Mouse (Mus musculus): ENCODE measurements at regions not wholly inside any gene's neighbourhood (a gene's known extent, or its start where the extent isn't known, plus 50 kb on each side); places are given as distances from the start of the nearest gene placed in this dataset.

DNA sequence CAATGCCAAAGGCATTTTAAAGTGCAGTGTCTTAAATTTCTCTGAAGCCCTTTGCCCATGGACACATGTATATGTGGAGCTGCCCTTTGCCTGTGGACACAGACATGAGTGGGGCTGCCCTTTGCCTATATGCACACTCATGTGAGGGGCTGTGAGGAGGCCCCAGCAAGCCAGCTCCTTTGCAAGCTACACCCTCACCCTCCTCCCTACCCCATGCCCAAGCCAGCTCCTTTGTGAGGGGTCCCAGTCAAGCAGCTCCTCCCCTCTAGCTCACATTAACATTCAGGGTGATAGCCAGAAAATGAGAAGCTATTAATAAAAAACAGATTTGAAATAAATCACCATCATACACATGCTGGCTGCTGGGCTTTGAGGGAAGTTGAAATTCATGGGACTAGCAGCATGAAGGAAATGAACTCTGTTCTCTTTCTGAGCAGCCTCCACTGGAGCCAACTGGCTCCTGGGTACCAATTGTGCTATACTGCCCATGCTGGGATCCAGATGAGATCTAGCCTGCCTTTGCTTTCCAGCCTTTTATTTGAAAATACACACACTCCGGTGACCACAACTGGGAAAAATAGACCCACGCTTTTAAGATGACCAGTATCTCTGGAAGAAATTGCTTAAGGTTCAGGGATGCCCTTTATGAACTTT, 151.4 kb downstream of the Abcc12 start:
- TF ChIP-seq CTCF (IDR thresholded peaks at IDR 0.05; ENCODE audit: low read depth): no peak
- no peaks in the 10 kb centered on the region for H3K27me3 ChIP-seq (ENCODE audit: control insufficient read depth, insufficient read depth, low read length)
- H3K9me3 ChIP-seq (replicated peaks; ENCODE audit: control insufficient read depth, low read length): no peaks in the 10 kb centered on the region
- H3K27ac ChIP-seq (ENCODE audit: low read depth): no peak overlapping the region
- H3K4me3 ChIP-seq (ENCODE audit: low read depth, low read length): no peak overlapping the region
- ATAC-seq (ENCODE audit: insufficient read depth, low read depth) (no peak), DNase-seq (ENCODE audit: low spot score) (no peak)
- H3K4me1 ChIP-seq (ENCODE audit: control insufficient read depth, insufficient read depth): no peaks in the 10 kb centered on the region
- H3K36me3 ChIP-seq (replicated peaks; ENCODE audit: control insufficient read depth, insufficient read depth, low read length): no peaks in the 10 kb centered on the region
- H3K4me2 ChIP-seq (ENCODE audit: low read depth, low read length): no peak overlapping the region
- WGBS: 92% methylated on average over 2 of the region's 2 CpGs
- no peak overlapping the region for H3K9ac ChIP-seq (replicated peaks; ENCODE audit: low read depth, low read length)

- DNase-seq (ENCODE audit: low spot score): no peak
- H3K4me1 ChIP-seq (ENCODE audit: control insufficient read depth, insufficient read depth): no peaks in the 10 kb centered on the region
- H3K9me3 ChIP-seq (replicated peaks; ENCODE audit: control insufficient read depth, low read length): no peaks in the 10 kb centered on the region
- H3K27me3 ChIP-seq (ENCODE audit: control insufficient read depth, insufficient read depth, low read length): no peaks in the 10 kb centered on the region
- H3K9ac ChIP-seq (replicated peaks; ENCODE audit: low read depth, low read length): no peak overlapping the region
- WGBS: 54% methylated on average over 5 of the region's 5 CpGs
- H3K4me3 ChIP-seq (ENCODE audit: low read depth, low read length): no peak overlapping the region
- ATAC-seq (ENCODE audit: insufficient read depth, low read depth): no peak
- H3K27ac ChIP-seq (ENCODE audit: low read depth): no peak overlapping the region
- TF ChIP-seq EP300 (IDR thresholded peaks at IDR 0.05; ENCODE audit: low read depth): no peak
- TF ChIP-seq CTCF (IDR thresholded peaks at IDR 0.05; ENCODE audit: low read depth): no peak
- no peaks in the 10 kb centered on the region for H3K36me3 ChIP-seq (replicated peaks; ENCODE audit: control insufficient read depth, insufficient read depth, low read length)
- H3K4me2 ChIP-seq (ENCODE audit: low read depth, low read length): no peak overlapping the region
These were observed 152.4 kb downstream of the Abcc12 start for GRCm38 (mm10) chr8:86428131-86428530.

DNA sequence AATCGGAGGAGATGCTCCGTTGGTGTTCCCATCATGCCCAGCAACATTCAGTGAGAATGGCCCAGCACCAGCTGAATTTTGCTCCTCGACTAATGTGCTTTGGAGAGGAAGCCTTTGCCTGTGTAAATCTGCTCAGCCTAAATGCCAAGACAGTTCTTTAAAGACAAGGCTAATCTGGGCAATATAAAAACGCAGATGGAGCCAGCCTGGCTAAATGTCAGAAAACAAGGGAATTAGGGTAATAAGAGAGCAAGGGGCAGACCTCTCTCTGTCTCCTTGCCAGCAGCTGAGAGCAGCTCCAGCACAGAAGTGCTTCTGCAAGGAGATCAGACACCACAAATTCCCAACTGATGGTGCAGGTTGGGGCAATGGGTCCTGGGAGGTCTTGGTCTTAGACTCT, 154.4 kb downstream of the Abcc12 start:
- Histone ChIP-seq H3K9me3 (replicated peaks; ENCODE audit: control insufficient read depth, low read length) (no peaks in the 10 kb centered on the region), H3K9ac (replicated peaks; ENCODE audit: low read depth, low read length) (no peak overlapping the region), H3K27ac (ENCODE audit: low read depth) (no peak overlapping the region), H3K4me2 (ENCODE audit: low read depth, low read length) (no peak overlapping the region), H3K27me3 (ENCODE audit: control insufficient read depth, insufficient read depth, low read length) (no peaks in the 10 kb centered on the region), H3K4me3 (ENCODE audit: low read depth, low read length) (no peak overlapping the region), H3K36me3 (replicated peaks; ENCODE audit: control insufficient read depth, insufficient read depth, low read length) (no peaks in the 10 kb centered on the region), H3K4me1 (ENCODE audit: control insufficient read depth, insufficient read depth) (no peaks in the 10 kb centered on the region)
- DNase-seq (ENCODE audit: low spot score) (no peak), ATAC-seq (ENCODE audit: insufficient read depth, low read depth) (no peak)
- TF ChIP-seq EP300 (IDR thresholded peaks at IDR 0.05; ENCODE audit: low read depth) (no peak), CTCF (IDR thresholded peaks at IDR 0.05; ENCODE audit: low read depth) (no peak)
- 65% methylated on average over 4 of the region's 4 CpGs for WGBS

DNA sequence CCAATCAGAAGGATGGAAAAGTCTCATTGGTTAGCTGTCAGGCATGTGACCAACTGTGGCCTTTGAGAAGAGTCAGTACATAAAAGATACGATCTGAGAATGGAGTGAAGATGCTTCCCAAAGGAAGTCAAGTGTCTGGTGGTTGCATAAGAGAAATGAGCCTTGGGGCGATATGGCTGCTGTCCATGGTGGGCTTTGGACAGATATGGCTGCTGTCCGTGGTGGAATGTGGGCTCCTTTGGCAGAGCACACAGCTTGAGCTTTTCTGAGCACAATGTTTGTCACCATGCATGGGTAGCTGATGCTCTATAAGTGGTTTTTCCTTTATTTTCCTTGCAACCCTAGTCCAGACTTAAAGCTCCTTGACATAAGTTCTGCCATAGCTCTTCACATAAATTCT, 155.1 kb downstream of the Abcc12 start:
- TF ChIP-seq EP300 (IDR thresholded peaks at IDR 0.05; ENCODE audit: low read depth) (no peak), CTCF (IDR thresholded peaks at IDR 0.05; ENCODE audit: low read depth) (no peak)
- Histone ChIP-seq H3K27ac (ENCODE audit: low read depth) (no peak overlapping the region), H3K9me3 (replicated peaks; ENCODE audit: control insufficient read depth, low read length) (no peaks in the 10 kb centered on the region), H3K9ac (replicated peaks; ENCODE audit: low read depth, low read length) (no peak overlapping the region), H3K27me3 (ENCODE audit: control insufficient read depth, insufficient read depth, low read length) (no peaks in the 10 kb centered on the region), H3K4me2 (ENCODE audit: low read depth, low read length) (no peak overlapping the region), H3K4me3 (ENCODE audit: low read depth, low read length) (no peak overlapping the region), H3K4me1 (ENCODE audit: control insufficient read depth, insufficient read depth) (no peaks in the 10 kb centered on the region), H3K36me3 (replicated peaks; ENCODE audit: control insufficient read depth, insufficient read depth, low read length) (no peaks in the 10 kb centered on the region)
- DNase-seq (ENCODE audit: low spot score) (no peak), ATAC-seq (ENCODE audit: insufficient read depth, low read depth) (no peak)
- 71% methylated on average over 3 of the region's 3 CpGs for WGBS

- WGBS: 67% methylated on average over 5 of the region's 5 CpGs
- Histone ChIP-seq H3K4me2 (ENCODE audit: low read depth, low read length) (no peak overlapping the region), H3K27ac (ENCODE audit: low read depth) (no peak overlapping the region), H3K36me3 (replicated peaks; ENCODE audit: control insufficient read depth, insufficient read depth, low read length) (no peaks in the 10 kb centered on the region), H3K4me3 (ENCODE audit: low read depth, low read length) (no peak overlapping the region), H3K4me1 (ENCODE audit: control insufficient read depth, insufficient read depth) (no peaks in the 10 kb centered on the region), H3K9me3 (replicated peaks; ENCODE audit: control insufficient read depth, low read length) (no peaks in the 10 kb centered on the region), H3K9ac (replicated peaks; ENCODE audit: low read depth, low read length) (no peak overlapping the region), H3K27me3 (ENCODE audit: control insufficient read depth, insufficient read depth, low read length) (no peaks in the 10 kb centered on the region)
- ATAC-seq (ENCODE audit: insufficient read depth, low read depth) (no peak), DNase-seq (ENCODE audit: low spot score) (no peak)
- TF ChIP-seq EP300 (IDR thresholded peaks at IDR 0.05; ENCODE audit: low read depth): no peak
- no peak for TF ChIP-seq CTCF (IDR thresholded peaks at IDR 0.05; ENCODE audit: low read depth)
These were observed 161.3 kb downstream of the Abcc12 start for GRCm38 (mm10) chr8:86419059-86419651.
